Mouse (Mus musculus) heart, embryonic 13.5 days (tissue): ENCODE data around the gene Dmrt3. TPM values are rescaled to one million over a fixed set of nuclear protein-coding genes. Genes with fewer than 3 reads are reported as not detected.
A peak's percentile ranks its signal among the peaks of the same experiment; 100 is the strongest.

ENCODE experiments used
- ATAC-seq: fragments of 200-750 bp; cut with Nextera tagmentation; 2 replicates; pipeline ENCODE4 v1.8.0; 2017; ENCODE audit warnings: moderate TSS enrichment; ENCODE audit not compliant: insufficient number of reproducible peaks, low FRiP score, low TSS enrichment; ENCODE audit errors: extremely low read depth
- H3K27ac ChIP-seq: fragments of 300-500 bp; sonication (generic); replicated peaks from 2 replicates; pipeline ENCODE4 v1.5.1; 2015; ENCODE audit warnings: moderate library complexity, mild to moderate bottlenecking, inconsistent platforms
- H3K27me3 ChIP-seq: fragments of 300-500 bp; sonication (generic); replicated peaks from 2 replicates; pipeline ENCODE4 v1.6.1; 2015; ENCODE audit warnings: mild to moderate bottlenecking, inconsistent platforms
- H3K36me3 ChIP-seq: fragments of 300-500 bp; sonication (generic); 2 replicates; pipeline ENCODE4 v1.6.1; 2015; ENCODE audit warnings: mild to moderate bottlenecking, inconsistent platforms
- H3K4me1 ChIP-seq: fragments of 300-500 bp; sonication (generic); 2 replicates; pipeline ENCODE4 v1.6.1; 2015; ENCODE audit warnings: inconsistent platforms
- H3K4me2 ChIP-seq: fragments of 300-500 bp; sonication (generic); 2 replicates; pipeline ENCODE4 v1.6.1; 2015; ENCODE audit warnings: inconsistent platforms, mild to moderate bottlenecking, moderate library complexity
- H3K4me3 ChIP-seq: fragments of 300-500 bp; sonication (generic); 2 replicates; pipeline ENCODE4 v1.5.1; 2015; ENCODE audit warnings: moderate library complexity, mild to moderate bottlenecking, inconsistent platforms
- H3K9ac ChIP-seq: fragments of 300-500 bp; sonication (generic); 2 replicates; pipeline ENCODE4 v1.6.1; 2015; ENCODE audit warnings: inconsistent platforms, mild to moderate bottlenecking, moderate library complexity
- H3K9me3 ChIP-seq: fragments of 300-500 bp; sonication (generic); 2 replicates; pipeline ENCODE4 v1.6.1; 2016; ENCODE audit warnings: inconsistent platforms
- WGBS: fragments of 180-500 bp; shearing (Covaris S2); methylation state at CpG from one replicate; pipeline ENCODE4 v1.1.7; 2015; ENCODE audit warnings: mixed read lengths; 5-methylcytosine and 5-hydroxymethylcytosine counted together
- polyA plus RNA-seq: library from polyadenylated mRNA; unstranded; fragments of >200 nt; fragmentation: Nextera tagmentation; extraction: Ambion mirVana; gene quantifications from 2 replicates; pipeline ENCODE4 v1.2.1, GENCODE M21; 2015

The Dmrt3 gene
- polyA plus RNA-seq = 0.08 and 0.11 TPM in 2 replicates

DNA sequence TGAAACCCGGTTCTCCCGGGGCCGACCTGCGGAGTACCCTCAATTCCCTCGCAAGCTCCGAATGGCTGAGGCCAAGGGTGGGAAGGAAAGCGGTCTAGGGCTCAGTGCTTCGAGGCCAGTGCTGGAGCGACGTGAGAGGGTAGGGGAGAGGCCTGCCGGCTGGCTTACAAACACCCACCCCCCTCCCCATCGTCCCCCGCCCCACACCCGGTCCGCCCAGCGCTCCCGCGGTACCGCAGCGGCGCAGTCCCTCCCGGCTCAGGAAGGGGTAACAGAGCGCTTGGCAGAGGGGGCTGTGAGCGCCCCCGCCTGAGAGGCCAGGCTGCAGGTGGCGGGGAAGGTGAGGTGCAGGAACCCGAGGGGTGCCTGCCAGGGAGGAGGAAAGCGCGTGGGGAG is at the start of gene Dmrt3:
Gene Dmrt3, plus strand, starts transcription at position 287 of the 396 bp plus-strand sequence.
- Histone ChIP-seq H3K9me3 (no peaks in the 10 kb centered on the region), H3K4me3 (peak within 1 kb of the TSS; percentile 53), H3K4me1 (peaks cover 28% of the 10 kb centered on the region), H3K9ac (peak within 1 kb of the TSS; percentile 52), H3K4me2 (peak within 1 kb of the TSS; percentile 74), H3K36me3 (no peaks in the 10 kb centered on the region), H3K27me3 (peaks cover 99% of the 10 kb centered on the region), H3K27ac (no peak within 1 kb of the TSS)
- ATAC-seq = no peak; the same call in 1 of the 2 replicates
- WGBS = under 1% methylated on average over 25 of the region's 29 CpGs

DNA sequence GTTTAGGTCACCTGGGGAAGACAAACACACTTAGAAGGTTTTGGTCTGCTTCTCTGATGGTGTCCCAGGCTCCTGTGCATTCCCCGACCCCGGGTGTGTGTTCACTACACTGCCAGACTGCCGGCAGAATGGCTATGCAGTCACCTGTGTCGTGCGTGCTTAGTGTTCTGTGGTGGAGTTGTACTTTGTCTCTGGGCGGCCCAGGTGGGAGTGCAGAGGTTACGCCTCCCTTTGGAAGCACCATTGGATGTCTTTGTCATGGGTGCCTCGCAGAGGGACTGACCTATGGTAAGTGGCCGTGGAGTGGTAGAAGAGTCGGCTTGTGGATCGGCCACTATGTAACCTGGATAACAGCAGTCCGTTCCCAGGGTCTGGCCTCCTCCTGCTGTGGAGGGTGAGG is 45.7 kb upstream of the Dmrt3 start:
- H3K27ac ChIP-seq = no peak overlapping the region
- 68% methylated on average over 12 of the region's 12 CpGs for whole genome bisulfite sequencing
- H3K4me1 ChIP-seq = no peaks in the 10 kb centered on the region
- H3K27me3 ChIP-seq = peaks cover 53% of the 10 kb centered on the region
- peaks cover 9% of the 10 kb centered on the region; the same call in 1 of the 2 replicates for H3K9me3 ChIP-seq
- H3K36me3 ChIP-seq = no peaks in the 10 kb centered on the region
- no peak overlapping the region for H3K9ac ChIP-seq
- no peak overlapping the region for H3K4me2 ChIP-seq
- no peak for ATAC-seq
- H3K4me3 ChIP-seq = no peak overlapping the region

DNA sequence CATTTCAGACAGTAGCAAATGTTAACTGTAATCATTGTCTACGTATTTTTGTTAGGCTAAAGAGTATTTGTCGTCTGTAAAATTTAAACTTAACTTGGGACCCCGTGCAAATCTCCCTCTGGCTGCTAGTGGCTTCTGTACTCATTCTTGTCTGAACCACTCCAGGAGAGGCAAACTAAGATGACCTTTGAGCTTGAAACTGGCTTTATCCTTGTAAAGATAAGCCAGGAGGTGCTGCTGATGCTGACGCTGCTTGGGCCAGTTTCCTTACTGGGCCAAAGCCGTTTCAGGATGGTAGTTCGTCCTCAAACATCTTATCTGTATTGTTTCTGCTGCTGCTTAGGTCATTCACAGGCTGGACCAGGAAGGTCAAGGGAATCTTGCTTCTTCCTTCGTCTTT is 40.3 kb upstream of the Dmrt3 start:
- Histone ChIP-seq H3K9me3 (no peaks in the 10 kb centered on the region), H3K36me3 (no peaks in the 10 kb centered on the region), H3K27me3 (peaks cover 67% of the 10 kb centered on the region), H3K4me1 (peaks cover 14% of the 10 kb centered on the region), H3K9ac (no peak overlapping the region), H3K27ac (no peak overlapping the region), H3K4me2 (no peak overlapping the region), H3K4me3 (no peak overlapping the region)
- WGBS = 46% methylated on average over 7 of the region's 7 CpGs
- ATAC-seq = no peak

DNA sequence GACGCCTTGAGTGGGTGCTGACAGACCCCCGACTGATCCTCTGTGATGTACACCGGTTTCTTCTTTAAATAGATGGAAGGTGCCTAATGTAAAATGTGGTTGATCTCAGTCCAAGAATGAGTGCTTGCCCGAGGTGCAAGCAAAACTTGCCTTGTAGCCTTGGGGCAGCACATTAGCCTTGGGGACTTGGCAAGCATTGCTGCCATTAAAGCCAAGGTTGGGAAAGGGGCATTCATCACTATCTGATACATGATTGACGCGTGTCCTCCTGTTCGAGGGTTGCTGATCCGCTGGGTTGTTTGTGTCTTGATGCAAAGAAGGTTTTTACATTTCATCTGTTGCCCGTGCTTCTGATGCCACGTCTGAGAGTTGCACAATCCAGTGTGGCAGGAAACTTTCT is 35.7 kb upstream of the Dmrt3 start:
- Histone ChIP-seq H3K4me1 (peaks cover 32% of the 10 kb centered on the region), H3K9me3 (no peaks in the 10 kb centered on the region), H3K36me3 (no peaks in the 10 kb centered on the region), H3K27me3 (peaks cover 38% of the 10 kb centered on the region), H3K27ac (0 out of 2 replicates have a peak overlapping the region, but pooled peaks have one; percentile 34), H3K4me2 (peak overlapping the region; percentile 72), H3K9ac (no peak overlapping the region), H3K4me3 (peak overlapping the region; percentile 49)
- 20% methylated on average over 10 of the region's 10 CpGs for WGBS
- no peak for ATAC-seq

DNA sequence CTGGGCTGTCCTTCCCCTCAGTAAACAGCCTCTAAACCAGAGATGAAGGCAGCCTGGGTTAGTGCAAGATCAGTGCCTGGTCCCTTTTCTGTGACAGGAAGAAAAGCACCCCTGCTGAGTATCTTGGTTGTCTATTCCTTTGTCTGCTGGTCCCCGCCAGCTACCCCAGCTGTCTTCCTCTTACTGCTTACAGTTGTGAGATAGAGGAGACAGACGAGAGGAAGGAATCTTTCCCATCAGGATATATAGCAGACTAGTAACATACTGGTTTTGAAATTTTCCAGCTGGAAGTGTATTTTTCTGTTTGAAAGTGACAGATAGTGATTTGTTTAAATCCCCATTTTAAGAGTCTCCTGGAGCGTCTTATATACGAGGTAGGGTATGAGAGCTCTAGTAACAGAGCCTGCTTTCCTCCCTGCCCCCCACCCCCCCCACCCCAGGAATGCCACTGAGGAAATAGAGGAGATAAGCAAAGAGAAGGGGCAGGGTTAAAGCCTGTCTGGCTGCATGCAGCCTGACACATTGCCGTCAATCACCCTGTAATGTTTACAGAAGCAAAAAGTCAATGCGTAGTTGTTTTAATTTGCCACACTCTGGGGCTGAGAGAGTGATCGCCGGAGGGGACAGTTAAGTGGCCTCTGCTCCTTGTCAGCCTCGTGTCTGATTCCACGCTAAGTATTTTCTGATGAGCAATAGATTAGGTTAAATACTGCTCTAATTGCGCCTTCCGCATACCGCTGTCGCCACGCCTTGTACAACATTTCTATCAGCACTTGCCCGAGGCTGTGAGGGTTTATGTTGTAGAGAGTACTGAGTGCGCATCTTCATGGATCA is 34.9 kb upstream of the Dmrt3 start:
- H3K27me3 ChIP-seq = peaks cover 33% of the 10 kb centered on the region
- H3K4me1 ChIP-seq = peaks cover 32% of the 10 kb centered on the region
- H3K4me3 ChIP-seq = peak overlapping the region; percentile 49
- H3K36me3 ChIP-seq = no peaks in the 10 kb centered on the region
- ATAC-seq = no peak
- WGBS = 3% methylated on average over 17 of the region's 17 CpGs
- H3K4me2 ChIP-seq = peak overlapping the region; percentile 72
- H3K9me3 ChIP-seq = no peaks in the 10 kb centered on the region
- peak overlapping the region; percentile 25; the same call in 1 of the 2 replicates for H3K9ac ChIP-seq
- peak overlapping the region; percentile 34 for H3K27ac ChIP-seq

DNA sequence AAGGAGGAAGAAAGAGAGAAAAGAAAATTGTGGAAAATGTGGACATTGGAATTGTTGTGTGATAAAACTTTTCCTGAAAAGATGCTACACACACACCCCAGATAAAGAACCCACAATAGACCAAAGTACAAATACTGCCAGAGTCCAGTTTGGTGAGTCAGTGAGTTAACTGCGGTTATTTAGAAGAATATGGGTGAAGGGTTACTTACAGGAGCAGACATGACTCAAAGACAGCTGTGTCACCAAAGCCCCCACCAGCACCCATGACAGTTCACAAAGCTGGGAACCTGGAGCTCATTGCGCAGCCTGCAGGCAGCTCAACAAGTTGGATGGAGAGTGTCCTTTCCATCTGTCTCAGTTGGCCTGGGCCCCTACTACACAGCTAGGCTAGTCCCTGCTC is 31.7 kb upstream of the Dmrt3 start:
- peaks cover 23% of the 10 kb centered on the region for H3K27me3 ChIP-seq
- no peaks in the 10 kb centered on the region for H3K36me3 ChIP-seq
- no peak overlapping the region for H3K9ac ChIP-seq
- H3K27ac ChIP-seq = no peak overlapping the region
- H3K4me1 ChIP-seq = peaks cover 29% of the 10 kb centered on the region
- ATAC-seq = no peak
- 83% methylated on average over 2 of the region's 2 CpGs for WGBS
- no peak overlapping the region for H3K4me2 ChIP-seq
- no peak overlapping the region for H3K4me3 ChIP-seq
- H3K9me3 ChIP-seq = no peaks in the 10 kb centered on the region

DNA sequence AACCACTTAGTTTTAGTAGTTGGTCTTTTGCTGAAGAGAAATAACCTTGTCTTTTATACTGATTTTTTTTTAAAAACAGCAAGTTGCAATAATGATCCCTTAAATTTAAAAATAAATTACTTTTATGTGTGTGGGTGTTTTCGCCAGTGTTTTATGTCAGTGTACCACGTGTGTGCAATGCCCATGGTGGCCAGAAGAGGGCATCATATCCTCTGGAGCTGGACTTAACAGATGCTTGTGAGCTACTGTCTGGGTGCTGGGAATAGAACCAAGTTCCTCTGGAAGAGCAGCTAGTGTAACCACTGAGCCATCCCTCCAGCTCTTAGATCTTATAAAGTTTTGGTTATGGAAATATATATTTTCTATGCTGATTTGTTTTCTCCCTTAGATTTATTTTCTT is 30.7 kb upstream of the Dmrt3 start:
- no peak for ATAC-seq

DNA sequence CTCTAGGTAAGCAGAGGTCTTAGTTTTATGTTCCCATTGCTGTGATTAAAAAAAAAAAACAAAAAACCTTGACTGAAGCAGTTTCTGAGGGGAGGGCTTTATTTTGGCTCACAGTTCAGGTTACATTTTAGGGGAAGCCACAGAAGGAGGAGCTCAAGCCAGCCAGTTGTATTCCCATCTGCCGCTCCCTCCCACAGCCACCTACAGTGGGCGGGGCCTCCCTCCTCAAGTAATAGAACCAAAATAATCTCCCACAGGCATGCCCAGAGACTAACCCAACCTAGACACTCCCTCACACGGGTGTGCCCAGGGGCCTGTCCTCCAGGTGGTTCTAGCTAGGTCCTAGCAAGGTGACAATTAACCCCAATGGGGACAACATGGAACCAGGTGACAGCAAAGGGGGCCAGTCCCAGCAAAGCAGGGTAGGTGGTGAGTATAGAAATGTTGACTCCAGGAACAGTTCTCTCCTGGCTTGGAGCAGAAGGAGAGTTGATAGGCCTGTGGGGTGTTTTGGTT is 12.3 kb upstream of the Dmrt3 start:
- 63% methylated on average over 3 of the region's 3 CpGs for WGBS
- Histone ChIP-seq H3K4me1 (no peaks in the 10 kb centered on the region), H3K9me3 (no peaks in the 10 kb centered on the region), H3K27ac (no peak overlapping the region), H3K4me3 (no peak overlapping the region), H3K4me2 (no peak overlapping the region), H3K27me3 (peaks cover 91% of the 10 kb centered on the region), H3K36me3 (no peaks in the 10 kb centered on the region), H3K9ac (no peak overlapping the region)
- ATAC-seq = no peak

More for the DNA sequence above, 30.7 kb upstream of the Dmrt3 start:
- WGBS = 83% methylated on average over 2 of the region's 2 CpGs
- Histone ChIP-seq H3K4me2 (no peak overlapping the region), H3K4me3 (no peak overlapping the region), H3K27ac (no peak overlapping the region), H3K9ac (no peak overlapping the region), H3K27me3 (peaks cover 32% of the 10 kb centered on the region), H3K9me3 (no peaks in the 10 kb centered on the region), H3K4me1 (peaks cover 21% of the 10 kb centered on the region), H3K36me3 (no peaks in the 10 kb centered on the region)

DNA sequence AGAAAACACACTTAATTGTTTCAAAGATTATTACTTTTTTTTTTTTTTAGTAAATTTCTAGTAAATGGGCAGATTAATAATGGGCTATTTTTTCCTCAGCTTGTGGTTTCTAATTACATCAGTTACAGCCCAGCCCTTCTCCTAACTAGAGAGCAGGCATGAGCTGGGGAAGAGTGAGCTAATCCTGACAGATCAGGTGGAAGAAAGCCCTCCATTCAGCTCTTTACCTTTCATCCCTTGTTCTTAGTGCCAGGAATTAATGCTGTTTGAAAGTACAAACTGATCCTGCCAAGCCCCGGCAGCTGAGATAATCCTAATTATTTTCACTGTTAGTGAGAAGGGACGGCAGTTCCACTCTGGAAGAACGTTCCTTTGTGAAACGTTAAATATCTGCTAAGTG is 11.5 kb upstream of the Dmrt3 start:
- Histone ChIP-seq H3K9ac (no peak overlapping the region), H3K27ac (no peak overlapping the region), H3K4me3 (no peak overlapping the region), H3K9me3 (no peaks in the 10 kb centered on the region), H3K4me1 (no peaks in the 10 kb centered on the region), H3K36me3 (no peaks in the 10 kb centered on the region), H3K27me3 (peaks cover 91% of the 10 kb centered on the region), H3K4me2 (no peak overlapping the region)
- no peak for ATAC-seq
- WGBS = 12% methylated on average over 4 of the region's 4 CpGs

DNA sequence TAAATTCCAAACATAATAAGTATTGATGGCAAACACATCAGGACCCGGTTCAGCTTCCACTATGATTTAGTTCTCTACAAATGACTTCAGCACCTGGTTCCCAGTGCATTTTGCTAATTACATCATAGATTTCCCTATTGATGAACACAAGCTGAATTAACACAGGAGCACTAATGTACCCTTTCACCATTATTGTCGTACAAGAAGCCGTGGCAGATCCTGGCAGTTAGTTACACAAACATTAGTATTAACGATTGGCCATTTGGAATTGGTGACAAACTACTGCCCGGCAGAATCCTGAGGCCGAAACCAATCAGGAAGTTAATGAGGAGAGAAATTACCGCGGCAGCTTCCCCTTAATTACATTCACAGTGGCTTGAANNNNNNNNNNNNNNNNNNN is 8.1 kb upstream of the Dmrt3 start:
- no peaks in the 10 kb centered on the region for H3K36me3 ChIP-seq
- H3K9ac ChIP-seq = no peak overlapping the region
- ATAC-seq = no peak
- WGBS = 11% methylated on average over 8 of the region's 8 CpGs
- H3K27me3 ChIP-seq = peaks cover 99% of the 10 kb centered on the region
- no peaks in the 10 kb centered on the region for H3K9me3 ChIP-seq
- H3K4me3 ChIP-seq = no peak overlapping the region
- H3K4me2 ChIP-seq = no peak overlapping the region
- H3K27ac ChIP-seq = no peak overlapping the region
- H3K4me1 ChIP-seq = peaks cover 14% of the 10 kb centered on the region

DNA sequence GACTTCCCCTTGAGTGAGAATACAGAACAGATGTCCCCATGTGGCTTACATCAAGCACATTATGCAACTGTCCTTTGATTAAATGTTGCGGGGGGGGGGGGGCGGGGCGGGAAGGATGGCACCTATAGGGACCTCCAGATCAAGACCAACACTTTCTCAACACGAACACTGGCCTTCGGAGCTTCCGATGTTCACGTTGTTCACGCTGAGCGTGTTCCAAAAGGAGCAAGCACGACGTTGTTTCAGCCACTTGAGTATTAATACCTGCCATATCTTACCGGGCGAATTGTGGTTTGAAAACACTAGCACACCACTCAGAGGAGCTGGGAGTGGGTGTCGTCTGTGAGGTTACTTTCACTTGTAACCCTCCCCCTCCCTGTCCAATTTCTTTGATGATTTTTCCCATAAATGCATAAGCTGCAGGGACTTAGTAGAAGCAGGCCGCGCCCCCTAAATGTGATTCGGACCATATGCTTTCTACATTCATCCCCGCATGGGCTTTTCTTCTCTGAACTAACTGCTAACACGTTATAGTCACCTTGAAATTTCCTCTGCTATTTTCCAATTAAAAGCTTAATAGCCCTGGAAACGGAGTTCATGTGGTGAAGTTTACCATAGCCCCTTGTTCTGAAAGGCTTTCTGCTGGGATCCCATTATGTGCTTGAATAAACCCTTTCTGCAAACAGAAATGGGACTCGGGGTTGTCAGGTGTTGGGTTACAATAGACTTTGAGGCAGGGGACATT is 2.5 kb upstream of the Dmrt3 start:
- peaks cover 32% of the 10 kb centered on the region for H3K4me1 ChIP-seq
- no peaks in the 10 kb centered on the region for H3K36me3 ChIP-seq
- 1% methylated on average over 21 of the region's 21 CpGs for WGBS
- ATAC-seq = no peak
- no peak overlapping the region for H3K4me2 ChIP-seq
- H3K27me3 ChIP-seq = peaks cover 99% of the 10 kb centered on the region
- H3K4me3 ChIP-seq = no peak overlapping the region
- no peak overlapping the region for H3K27ac ChIP-seq
- H3K9me3 ChIP-seq = no peaks in the 10 kb centered on the region
- no peak overlapping the region for H3K9ac ChIP-seq
